Mouse (Mus musculus) liver, embryonic 13.5 days (tissue): ENCODE results near the gene Crispld2. TPM values are rescaled to one million over a fixed set of nuclear protein-coding genes. Genes with fewer than 3 reads are reported as not detected.

Experiments used
- ATAC-seq: fragments of 200-750 bp; cut with Nextera tagmentation; 2 replicates; pipeline ENCODE4 v1.8.0; 2017; ENCODE audit warnings: low read depth, mild to moderate bottlenecking, moderate number of reproducible peaks, moderate library complexity
- DNase-seq: peaks from one replicate; pipeline ENCODE4 v3.0.0; 2022
- H3K27ac ChIP-seq: fragments of 300-500 bp; sonication (generic); 2 replicates; pipeline ENCODE4 v1.5.1; 2015; ENCODE audit warnings: moderate library complexity, mild to moderate bottlenecking, inconsistent platforms
- H3K27me3 ChIP-seq: fragments of 300-500 bp; sonication (generic); 2 replicates; pipeline ENCODE4 v1.6.1; 2015; ENCODE audit warnings: mild to moderate bottlenecking, inconsistent platforms
- H3K36me3 ChIP-seq: fragments of 300-500 bp; sonication (generic); 2 replicates; pipeline ENCODE4 v1.6.1; 2015; ENCODE audit warnings: mild to moderate bottlenecking, inconsistent platforms
- H3K4me1 ChIP-seq: fragments of 300-500 bp; sonication (generic); replicated peaks from 2 replicates; pipeline ENCODE4 v1.6.1; 2015; ENCODE audit warnings: inconsistent platforms
- H3K4me2 ChIP-seq: fragments of 300-500 bp; sonication (generic); 2 replicates; pipeline ENCODE4 v1.6.1; 2015; ENCODE audit warnings: inconsistent platforms, mild to moderate bottlenecking, moderate library complexity
- H3K4me3 ChIP-seq: fragments of 300-500 bp; sonication (generic); replicated peaks from 2 replicates; pipeline ENCODE4 v1.5.1; 2015; ENCODE audit warnings: mild to moderate bottlenecking, inconsistent platforms
- H3K9ac ChIP-seq: fragments of 300-500 bp; sonication (generic); 2 replicates; pipeline ENCODE4 v1.6.1; 2015; ENCODE audit warnings: mild to moderate bottlenecking, inconsistent platforms
- H3K9me3 ChIP-seq: fragments of 300-500 bp; sonication (generic); replicated peaks from 2 replicates; pipeline ENCODE4 v1.6.1; 2016; ENCODE audit warnings: inconsistent platforms
- WGBS: fragments of 180-500 bp; shearing (Covaris S2); methylation state at CpG from one replicate; pipeline ENCODE4 v1.1.7; 2015; ENCODE audit not compliant: insufficient replicate concordance; 5-methylcytosine and 5-hydroxymethylcytosine counted together
- polyA plus RNA-seq: library from polyadenylated mRNA; unstranded; fragments of >200 nt; fragmentation: Nextera tagmentation; extraction: Ambion mirVana; gene quantifications from 2 replicates; pipeline ENCODE4 v1.2.1, GENCODE M21; 2015

Crispld2 gene
- polyA plus RNA-seq, result 0.74 and 0.80 TPM in 2 replicates

DNA sequence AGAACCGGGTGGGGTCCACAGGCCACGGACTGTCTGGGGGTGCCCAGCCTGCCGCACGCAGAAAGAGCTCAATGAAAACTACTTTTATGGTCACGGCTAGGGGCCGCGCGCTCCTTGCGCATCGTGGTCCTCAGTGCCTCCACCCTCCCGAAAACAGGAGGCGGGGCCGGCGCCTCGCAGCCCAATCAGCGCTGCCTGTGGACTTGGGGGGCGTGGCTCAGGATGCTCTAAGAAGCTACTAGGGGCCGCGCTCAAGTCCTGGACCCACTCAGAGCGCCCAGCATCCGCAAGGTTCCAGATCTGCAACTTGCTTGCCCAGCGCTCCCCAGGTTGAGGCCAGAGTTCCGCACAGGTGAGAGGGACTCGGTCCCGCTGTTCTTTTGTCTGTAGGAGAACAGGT lies at the start of gene Crispld2:
Crispld2 (plus strand) TSS at position 190 of the 400 bp plus-strand sequence.
- Histone ChIP-seq H3K4me3 (no peak within 1 kb of the TSS), H3K4me1 (no peaks in the 10 kb centered on the region), H3K27ac (no peak within 1 kb of the TSS), H3K4me2 (no peak within 1 kb of the TSS), H3K36me3 (no peaks in the 10 kb centered on the region), H3K27me3 (peaks cover 44% of the 10 kb centered on the region), H3K9ac (no peak within 1 kb of the TSS), H3K9me3 (no peaks in the 10 kb centered on the region)
- ATAC-seq (peak; percentile 64; the same call in 1 of the 2 replicates), DNase-seq (peak; percentile 34)
- under 1% methylated on average over 25 of the region's 25 CpGs for WGBS

DNA sequence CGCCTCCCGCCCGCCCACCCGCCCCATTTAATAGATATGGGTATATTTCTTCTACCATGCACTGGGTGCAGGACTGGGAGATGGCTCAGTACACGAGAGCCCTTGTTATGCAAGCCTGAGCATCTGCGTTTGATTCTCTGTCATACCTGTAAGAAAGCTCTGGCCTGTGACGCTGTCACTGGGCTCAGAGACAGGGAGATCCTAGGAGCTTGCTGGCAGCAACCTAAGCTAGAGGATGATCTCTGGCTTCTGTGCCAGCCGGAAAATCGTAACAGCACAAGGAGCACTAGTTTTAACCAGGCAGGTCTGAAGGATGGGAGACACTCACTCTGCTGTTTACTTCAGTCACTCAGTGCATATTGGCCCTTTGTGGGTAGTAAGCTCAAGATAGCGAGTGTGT lies 48.6 kb upstream of the Crispld2 start:
- no peak for ATAC-seq
- 86% methylated on average over 10 of the region's 10 CpGs for WGBS
- no peak for DNase-seq
- Histone ChIP-seq H3K27ac (no peak overlapping the region), H3K4me1 (no peaks in the 10 kb centered on the region), H3K9ac (no peak overlapping the region), H3K4me2 (no peak overlapping the region), H3K4me3 (no peak overlapping the region), H3K27me3 (no peaks in the 10 kb centered on the region), H3K36me3 (peaks cover 98% of the 10 kb centered on the region), H3K9me3 (no peaks in the 10 kb centered on the region)

DNA sequence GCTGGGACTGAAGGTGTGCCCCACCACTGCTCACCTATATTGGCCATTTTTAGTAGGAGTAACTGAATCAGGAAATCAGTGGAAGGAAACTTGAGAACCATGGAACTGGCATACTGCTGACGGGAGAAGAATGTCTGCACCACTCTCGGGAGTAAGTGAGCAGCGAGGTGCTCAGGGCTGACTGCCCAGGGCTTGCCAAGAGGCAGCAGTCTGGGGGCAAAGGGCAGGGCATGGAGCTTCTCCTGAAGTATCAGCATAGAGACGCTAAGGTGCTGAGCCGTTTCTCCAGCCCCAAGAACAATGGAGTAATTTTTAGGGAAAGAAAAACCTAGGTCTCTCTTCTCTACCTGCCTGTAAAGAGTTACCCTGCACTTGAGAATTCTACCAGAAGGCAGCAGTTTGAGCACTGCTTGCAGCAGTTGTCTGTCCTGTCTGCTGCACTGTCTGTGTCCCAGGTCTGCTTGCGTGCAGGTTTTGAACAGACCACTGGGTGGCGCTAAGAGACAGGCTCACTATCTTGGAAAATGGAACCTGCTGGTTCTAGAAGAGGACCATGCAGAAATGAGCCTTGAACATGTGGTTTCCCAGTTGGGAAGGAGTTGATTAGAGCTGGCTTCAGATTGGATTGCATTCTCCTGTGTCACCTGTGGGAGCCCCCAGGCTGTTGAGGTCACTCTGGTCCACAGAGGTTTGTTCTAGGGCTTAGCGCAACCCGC lies 48.0 kb upstream of the Crispld2 start:
- Histone ChIP-seq H3K4me3 (no peak overlapping the region), H3K27me3 (no peaks in the 10 kb centered on the region), H3K4me2 (no peak overlapping the region), H3K9me3 (no peaks in the 10 kb centered on the region), H3K27ac (no peak overlapping the region), H3K9ac (no peak overlapping the region), H3K36me3 (peaks cover 98% of the 10 kb centered on the region), H3K4me1 (no peaks in the 10 kb centered on the region)
- WGBS, result 66% methylated on average over 9 of the region's 9 CpGs
- ATAC-seq (peak; percentile 53), DNase-seq (peak; percentile 54)

DNA sequence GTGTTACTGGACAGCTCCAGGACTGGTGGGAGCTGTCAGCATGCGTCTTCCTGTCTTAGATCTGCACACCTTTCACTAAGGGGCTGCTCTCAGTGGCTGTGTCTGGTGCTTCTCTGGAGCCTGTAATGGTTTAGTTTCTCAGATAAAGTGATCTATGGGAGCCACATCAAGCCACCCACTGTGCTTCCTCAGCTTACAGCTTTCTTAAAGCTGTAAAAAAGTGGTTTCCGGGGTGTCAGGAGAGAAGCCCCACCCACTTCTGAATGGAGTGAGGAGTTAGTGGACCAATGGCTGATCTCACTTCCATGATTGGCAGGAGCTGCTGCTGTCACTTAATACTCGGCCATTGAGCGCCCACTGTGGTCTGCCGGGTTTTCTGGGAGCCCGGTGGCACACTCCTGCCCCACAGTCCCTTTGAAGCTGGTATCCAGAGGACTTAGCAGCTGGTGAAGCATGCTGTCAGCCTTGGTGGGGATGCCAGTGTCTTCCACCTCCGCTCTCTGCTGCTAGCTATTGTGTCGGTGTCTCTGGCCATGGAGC lies 45.8 kb upstream of the Crispld2 start:
- no peak for ATAC-seq
- Histone ChIP-seq H3K27me3 (no peaks in the 10 kb centered on the region), H3K9me3 (no peaks in the 10 kb centered on the region), H3K4me2 (no peak overlapping the region), H3K9ac (no peak overlapping the region), H3K4me1 (no peaks in the 10 kb centered on the region), H3K36me3 (peaks cover 100% of the 10 kb centered on the region), H3K27ac (no peak overlapping the region), H3K4me3 (no peak overlapping the region)
- 86% methylated on average over 8 of the region's 8 CpGs for WGBS
- DNase-seq, result no peak

DNA sequence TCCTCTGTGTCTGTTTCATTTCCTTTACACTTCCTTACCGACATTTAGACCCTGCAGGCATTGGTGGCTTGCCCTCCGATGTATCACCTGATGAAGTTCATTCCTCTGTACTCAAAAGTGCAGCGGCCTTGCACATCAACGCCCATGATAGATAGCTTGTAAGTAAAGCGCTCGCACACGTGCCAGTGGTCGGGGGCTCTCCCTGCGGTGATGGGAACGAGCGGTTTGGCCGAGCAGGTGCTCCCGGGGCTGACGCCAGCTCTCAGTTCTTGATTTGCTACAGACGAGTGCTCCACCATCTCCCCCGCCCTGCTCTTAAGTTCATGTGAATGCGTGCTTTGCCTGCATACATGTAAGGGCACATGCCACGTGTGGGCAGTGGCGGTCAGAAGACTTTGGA lies 44.6 kb upstream of the Crispld2 start:
- H3K36me3 ChIP-seq, result peaks cover 100% of the 10 kb centered on the region
- H3K9ac ChIP-seq, result no peak overlapping the region
- H3K27me3 ChIP-seq, result no peaks in the 10 kb centered on the region
- no peak for DNase-seq
- H3K4me1 ChIP-seq, result no peaks in the 10 kb centered on the region
- no peak overlapping the region for H3K4me3 ChIP-seq
- no peak for ATAC-seq
- H3K27ac ChIP-seq, result no peak overlapping the region
- H3K4me2 ChIP-seq, result no peak overlapping the region
- H3K9me3 ChIP-seq, result no peaks in the 10 kb centered on the region
- 89% methylated on average over 19 of the region's 19 CpGs for WGBS

DNA sequence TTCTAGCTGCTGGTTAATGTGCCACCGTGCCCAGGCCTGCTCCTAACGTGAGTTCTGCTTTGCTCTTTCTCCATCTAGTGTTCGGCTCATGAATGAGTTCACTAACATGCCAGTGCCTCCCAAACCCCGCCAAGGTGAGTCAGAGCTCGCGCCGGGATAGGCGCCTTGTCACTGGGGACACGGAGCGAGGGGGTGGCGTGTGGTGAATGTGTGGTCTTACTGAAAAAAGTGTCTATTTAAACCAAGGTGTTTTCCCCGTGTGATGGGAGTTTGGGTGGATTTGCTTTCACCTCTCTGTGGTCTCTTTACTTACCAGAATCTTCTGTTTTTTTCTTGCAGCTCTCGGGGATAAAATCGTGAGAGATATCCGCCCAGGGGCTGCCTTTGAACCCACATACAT lies 43.9 kb upstream of the Crispld2 start:
- Histone ChIP-seq H3K4me2 (no peak overlapping the region), H3K4me1 (no peaks in the 10 kb centered on the region), H3K9me3 (no peaks in the 10 kb centered on the region), H3K4me3 (no peak overlapping the region), H3K9ac (no peak overlapping the region), H3K27me3 (no peaks in the 10 kb centered on the region), H3K36me3 (peaks cover 100% of the 10 kb centered on the region), H3K27ac (no peak overlapping the region)
- DNase-seq (no peak), ATAC-seq (no peak)
- 88% methylated on average over 15 of the region's 15 CpGs for WGBS

DNA sequence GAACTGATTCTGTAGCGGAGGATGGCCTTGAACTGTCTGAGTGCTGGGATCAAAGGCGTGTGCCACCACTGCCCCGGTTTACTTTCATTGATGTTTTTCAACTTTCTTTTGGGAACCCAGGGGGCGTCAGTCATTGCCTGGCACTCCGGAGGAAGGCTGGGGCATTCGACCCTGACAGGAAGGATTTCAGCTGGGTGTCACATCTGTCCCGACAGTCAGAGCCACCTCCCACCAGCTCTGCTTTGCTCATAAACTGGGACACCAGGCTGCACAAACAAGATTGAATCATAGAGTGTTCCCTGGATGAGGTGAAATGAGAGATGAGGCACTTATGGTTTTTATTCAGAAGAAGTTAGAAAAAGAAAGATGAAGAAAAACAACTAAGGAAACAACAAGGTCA lies 40.0 kb upstream of the Crispld2 start:
- peaks cover 100% of the 10 kb centered on the region for H3K36me3 ChIP-seq
- H3K27me3 ChIP-seq, result no peaks in the 10 kb centered on the region
- no peaks in the 10 kb centered on the region for H3K9me3 ChIP-seq
- no peak overlapping the region for H3K9ac ChIP-seq
- H3K4me3 ChIP-seq, result no peak overlapping the region
- H3K4me2 ChIP-seq, result no peak overlapping the region
- no peak overlapping the region for H3K27ac ChIP-seq
- DNase-seq (no peak), ATAC-seq (no peak)
- 84% methylated on average over 7 of the region's 7 CpGs for WGBS
- H3K4me1 ChIP-seq, result no peaks in the 10 kb centered on the region

DNA sequence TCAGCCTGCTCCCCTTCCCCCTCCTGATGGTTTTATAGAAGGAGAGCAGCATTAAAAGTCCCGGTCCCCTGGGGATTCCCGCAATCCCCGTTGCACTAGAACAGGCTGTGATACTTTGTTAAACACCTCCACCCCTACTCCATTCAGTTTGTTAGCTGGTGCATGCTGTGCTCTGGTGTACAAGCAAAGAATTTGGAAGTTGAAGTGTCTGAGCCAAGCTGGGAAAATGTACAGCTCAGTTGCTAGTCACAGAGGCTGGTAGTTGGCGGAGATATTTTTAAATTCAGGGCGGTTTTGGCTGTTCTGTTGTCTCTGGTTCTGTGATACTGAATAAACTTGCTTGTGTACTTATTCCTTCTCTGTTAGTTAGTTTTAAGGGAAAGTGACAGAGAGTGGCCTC lies 39.5 kb upstream of the Crispld2 start:
- Histone ChIP-seq H3K27ac (no peak overlapping the region), H3K9ac (no peak overlapping the region), H3K4me2 (no peak overlapping the region), H3K4me1 (no peaks in the 10 kb centered on the region), H3K27me3 (no peaks in the 10 kb centered on the region), H3K9me3 (no peaks in the 10 kb centered on the region), H3K36me3 (peaks cover 100% of the 10 kb centered on the region), H3K4me3 (no peak overlapping the region)
- 86% methylated on average over 5 of the region's 5 CpGs for WGBS
- ATAC-seq (no peak), DNase-seq (no peak)

DNA sequence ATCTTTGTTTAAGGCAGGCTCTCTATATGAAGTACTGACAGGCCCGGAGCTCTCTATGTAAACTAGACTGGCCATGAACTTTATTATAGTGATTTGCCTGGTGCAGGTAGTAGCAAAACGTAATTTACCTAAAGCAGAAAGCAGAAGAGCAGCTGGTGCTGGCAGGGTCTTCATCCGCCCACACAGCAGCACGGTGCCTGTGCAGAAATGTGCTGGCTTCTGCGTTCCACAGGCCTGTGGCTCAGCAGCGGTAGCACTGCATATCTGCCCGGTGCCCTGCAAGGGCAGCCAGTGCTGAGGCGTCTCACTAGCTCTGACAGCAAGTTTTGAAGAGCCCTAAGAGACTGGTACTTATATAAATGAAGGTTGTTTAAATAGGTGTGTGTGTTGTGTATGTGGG lies 36.9 kb upstream of the Crispld2 start:
- no peak overlapping the region for H3K9ac ChIP-seq
- 92% methylated on average over 8 of the region's 8 CpGs for WGBS
- DNase-seq (no peak), ATAC-seq (no peak)
- no peaks in the 10 kb centered on the region for H3K4me1 ChIP-seq
- no peaks in the 10 kb centered on the region for H3K9me3 ChIP-seq
- no peak overlapping the region for H3K4me2 ChIP-seq
- H3K27me3 ChIP-seq, result no peaks in the 10 kb centered on the region
- peaks cover 83% of the 10 kb centered on the region for H3K36me3 ChIP-seq
- no peak overlapping the region for H3K4me3 ChIP-seq
- H3K27ac ChIP-seq, result no peak overlapping the region

DNA sequence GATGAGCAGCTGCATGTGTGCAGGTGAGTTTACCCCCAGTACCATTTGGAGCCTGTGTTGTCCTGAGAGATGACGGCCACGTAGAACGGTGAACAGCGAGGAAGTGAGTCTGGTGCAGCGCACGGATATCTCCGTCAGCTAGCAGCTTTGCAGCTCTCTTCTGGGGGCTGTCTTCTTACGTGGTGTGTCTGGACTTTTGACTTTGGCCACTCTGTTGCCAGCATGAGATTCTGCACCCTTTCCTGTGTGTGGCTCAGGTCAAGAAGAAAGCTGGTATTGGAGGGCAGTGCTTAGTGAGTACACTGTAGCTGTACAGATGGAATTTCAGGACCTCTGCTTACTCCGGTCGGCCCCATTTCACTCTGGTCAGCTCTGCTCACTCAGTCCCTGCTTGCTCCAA lies 34.2 kb upstream of the Crispld2 start:
- ATAC-seq, result no peak
- 92% methylated on average over 10 of the region's 10 CpGs for WGBS
- no peak overlapping the region for H3K4me2 ChIP-seq
- H3K4me1 ChIP-seq, result no peaks in the 10 kb centered on the region
- no peak for DNase-seq
- peaks cover 56% of the 10 kb centered on the region for H3K36me3 ChIP-seq
- no peaks in the 10 kb centered on the region for H3K9me3 ChIP-seq
- no peak overlapping the region for H3K9ac ChIP-seq
- H3K27ac ChIP-seq, result no peak overlapping the region
- H3K4me3 ChIP-seq, result no peak overlapping the region
- H3K27me3 ChIP-seq, result no peaks in the 10 kb centered on the region

DNA sequence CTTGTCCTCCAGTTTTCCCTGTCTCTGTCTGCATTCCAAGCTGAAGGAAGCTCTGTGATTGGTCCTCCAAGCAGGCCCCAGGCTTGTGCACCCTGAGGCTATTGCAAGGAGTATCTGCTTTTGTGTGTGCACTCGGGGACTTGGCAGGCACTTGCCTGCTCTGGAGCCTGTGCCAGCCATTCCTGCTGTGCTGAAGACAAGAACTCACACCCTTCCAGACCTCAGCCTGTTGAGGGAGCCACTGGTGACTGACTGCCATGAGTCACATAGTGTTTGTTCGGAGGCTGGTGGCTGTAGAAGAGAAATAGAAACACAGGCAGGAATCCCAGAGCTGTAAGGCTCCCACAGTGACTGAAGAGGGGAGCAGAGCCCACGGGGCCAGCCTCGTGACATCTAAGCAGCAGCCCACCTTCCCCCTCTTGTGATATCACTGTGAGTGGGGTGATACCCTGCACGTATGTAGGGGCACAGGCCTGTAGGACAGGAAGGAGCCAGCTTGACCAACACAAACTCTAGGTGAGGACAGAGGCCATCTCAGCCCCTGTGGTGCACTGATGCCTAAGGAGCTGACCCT lies 31.6 kb upstream of the Crispld2 start:
- ATAC-seq, result no peak
- Histone ChIP-seq H3K9me3 (no peaks in the 10 kb centered on the region), H3K4me3 (no peak overlapping the region), H3K9ac (no peak overlapping the region), H3K27ac (no peak overlapping the region), H3K4me2 (no peak overlapping the region), H3K36me3 (peaks cover 31% of the 10 kb centered on the region), H3K4me1 (no peaks in the 10 kb centered on the region), H3K27me3 (no peaks in the 10 kb centered on the region)
- DNase-seq, result no peak
- 54% methylated on average over 5 of the region's 5 CpGs for WGBS

DNA sequence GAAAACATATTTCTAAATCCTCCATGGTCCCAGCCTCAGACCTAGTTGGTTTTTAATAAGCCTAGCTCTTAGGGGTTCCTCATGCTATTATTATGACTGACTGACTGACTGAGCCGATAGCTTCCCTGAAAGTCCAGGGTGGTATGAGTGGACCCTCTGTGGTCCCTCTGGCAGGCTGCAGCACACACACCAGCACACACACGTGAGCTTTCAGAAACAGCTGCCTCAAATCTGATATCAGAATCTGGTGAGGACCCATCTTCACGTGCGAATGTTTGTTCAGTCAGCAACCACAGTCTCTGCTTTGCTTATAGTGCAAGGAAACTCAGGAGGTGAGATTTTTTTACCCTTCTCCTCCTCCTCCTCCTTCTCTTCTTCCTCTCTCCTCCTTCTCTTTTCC lies 27.4 kb upstream of the Crispld2 start:
- no peak for ATAC-seq
- H3K9ac ChIP-seq, result no peak overlapping the region
- H3K27ac ChIP-seq, result no peak overlapping the region
- H3K4me3 ChIP-seq, result no peak overlapping the region
- H3K9me3 ChIP-seq, result no peaks in the 10 kb centered on the region
- 51% methylated on average over 4 of the region's 4 CpGs for WGBS
- DNase-seq, result no peak
- H3K4me2 ChIP-seq, result no peak overlapping the region
- no peaks in the 10 kb centered on the region for H3K4me1 ChIP-seq
- no peaks in the 10 kb centered on the region for H3K36me3 ChIP-seq
- no peaks in the 10 kb centered on the region for H3K27me3 ChIP-seq
